Mouse (Mus musculus): ENCODE measurements around the gene Sv2a. TPM values are rescaled to one million over a fixed set of nuclear protein-coding genes. Genes with fewer than 3 reads are reported as not detected.

Sv2a gene
- polyA plus RNA-seq (2014; fragmentation: Nextera tagmentation; extraction: Ambion mirVana): 5.7 and 6.5 TPM in 2 replicates

GRCm38 (mm10) chr3:96180727-96181477 is at the start of gene Sv2a:
Gene Sv2a (plus strand): TSS chr3:96181151.
- WGBS: 0% methylated on average over 13 of the region's 23 CpGs
- H3K9ac ChIP-seq (replicated peaks; ENCODE audit: low read depth, low read length): peak within 1 kb of the TSS; percentile 52
- H3K4me3 ChIP-seq (ENCODE audit: low read depth, low read length): peak within 1 kb of the TSS; percentile 50
- no peaks in the 10 kb centered on the region for H3K27me3 ChIP-seq (ENCODE audit: control insufficient read depth, insufficient read depth, low read length)
- H3K9me3 ChIP-seq (ENCODE audit: control insufficient read depth, low read depth, low read length): no peaks in the 10 kb centered on the region
- peaks cover 17% of the 10 kb centered on the region; the same call in 1 of the 2 replicates for H3K4me1 ChIP-seq (ENCODE audit: control insufficient read depth, insufficient read depth, low read length)
- H3K4me2 ChIP-seq (replicated peaks; ENCODE audit: low read depth, low read length): peak within 1 kb of the TSS; percentile 76
- no peak for ATAC-seq (ENCODE audit: insufficient number of reproducible peaks, insufficient read depth, low FRiP score, low read depth)
- peaks cover 17% of the 10 kb centered on the region for H3K36me3 ChIP-seq (ENCODE audit: control insufficient read depth, insufficient read depth, low read length)
- no peak within 1 kb of the TSS; the same call in 1 of the 2 replicates for H3K27ac ChIP-seq (ENCODE audit: low read length)

- H3K9me3 ChIP-seq (ENCODE audit: control insufficient read depth, low read depth, low read length): no peaks in the 10 kb centered on the region
- no peak overlapping the region for H3K4me3 ChIP-seq (ENCODE audit: low read depth, low read length)
- no peaks in the 10 kb centered on the region for H3K4me1 ChIP-seq (ENCODE audit: control insufficient read depth, insufficient read depth, low read length)
- 68% methylated on average over 3 of the region's 3 CpGs for WGBS
- ATAC-seq (ENCODE audit: insufficient number of reproducible peaks, insufficient read depth, low FRiP score, low read depth): no peak
- no peak overlapping the region for H3K27ac ChIP-seq (ENCODE audit: low read length)
- H3K27me3 ChIP-seq (ENCODE audit: control insufficient read depth, insufficient read depth, low read length): no peaks in the 10 kb centered on the region
- H3K9ac ChIP-seq (replicated peaks; ENCODE audit: low read depth, low read length): no peak overlapping the region
- no peaks in the 10 kb centered on the region for H3K36me3 ChIP-seq (ENCODE audit: control insufficient read depth, insufficient read depth, low read length)
- H3K4me2 ChIP-seq (replicated peaks; ENCODE audit: low read depth, low read length): no peak overlapping the region
Measured at GRCm38 (mm10) chr3:96132478-96132877, 48.5 kb upstream of the Sv2a start.

GRCm38 (mm10) chr3:96133327-96133905 is 47.5 kb upstream of the Sv2a start:
- Histone ChIP-seq H3K4me3 (ENCODE audit: low read depth, low read length) (no peak overlapping the region), H3K4me2 (replicated peaks; ENCODE audit: low read depth, low read length) (no peak overlapping the region), H3K4me1 (ENCODE audit: control insufficient read depth, insufficient read depth, low read length) (no peaks in the 10 kb centered on the region), H3K27ac (ENCODE audit: low read length) (no peak overlapping the region), H3K9ac (replicated peaks; ENCODE audit: low read depth, low read length) (no peak overlapping the region), H3K36me3 (ENCODE audit: control insufficient read depth, insufficient read depth, low read length) (no peaks in the 10 kb centered on the region), H3K27me3 (ENCODE audit: control insufficient read depth, insufficient read depth, low read length) (no peaks in the 10 kb centered on the region), H3K9me3 (ENCODE audit: control insufficient read depth, low read depth, low read length) (no peaks in the 10 kb centered on the region)
- WGBS: 42% methylated on average over 11 of the region's 11 CpGs
- no peak for ATAC-seq (ENCODE audit: insufficient number of reproducible peaks, insufficient read depth, low FRiP score, low read depth)

GRCm38 (mm10) chr3:96135011-96135410 is 45.9 kb upstream of the Sv2a start:
- no peak for ATAC-seq (ENCODE audit: insufficient number of reproducible peaks, insufficient read depth, low FRiP score, low read depth)
- peaks cover 7% of the 10 kb centered on the region; the same call in 1 of the 2 replicates for H3K36me3 ChIP-seq (ENCODE audit: control insufficient read depth, insufficient read depth, low read length)
- 60% methylated on average over 3 of the region's 3 CpGs for WGBS
- H3K27me3 ChIP-seq (ENCODE audit: control insufficient read depth, insufficient read depth, low read length): no peaks in the 10 kb centered on the region
- H3K9ac ChIP-seq (replicated peaks; ENCODE audit: low read depth, low read length): no peak overlapping the region
- H3K4me2 ChIP-seq (replicated peaks; ENCODE audit: low read depth, low read length): no peak overlapping the region
- H3K4me1 ChIP-seq (ENCODE audit: control insufficient read depth, insufficient read depth, low read length): no peaks in the 10 kb centered on the region
- no peak overlapping the region for H3K4me3 ChIP-seq (ENCODE audit: low read depth, low read length)
- H3K9me3 ChIP-seq (ENCODE audit: control insufficient read depth, low read depth, low read length): no peaks in the 10 kb centered on the region
- H3K27ac ChIP-seq (ENCODE audit: low read length): no peak overlapping the region

GRCm38 (mm10) chr3:96147950-96148349 is 33.0 kb upstream of the Sv2a start:
- ATAC-seq (ENCODE audit: insufficient number of reproducible peaks, insufficient read depth, low FRiP score, low read depth): no peak
- Histone ChIP-seq H3K36me3 (ENCODE audit: control insufficient read depth, insufficient read depth, low read length) (peaks cover 45% of the 10 kb centered on the region), H3K4me3 (ENCODE audit: low read depth, low read length) (no peak overlapping the region), H3K27ac (ENCODE audit: low read length) (no peak overlapping the region), H3K4me1 (ENCODE audit: control insufficient read depth, insufficient read depth, low read length) (no peaks in the 10 kb centered on the region), H3K9ac (replicated peaks; ENCODE audit: low read depth, low read length) (no peak overlapping the region), H3K4me2 (replicated peaks; ENCODE audit: low read depth, low read length) (no peak overlapping the region), H3K9me3 (ENCODE audit: control insufficient read depth, low read depth, low read length) (no peaks in the 10 kb centered on the region), H3K27me3 (ENCODE audit: control insufficient read depth, insufficient read depth, low read length) (no peaks in the 10 kb centered on the region)
- whole genome bisulfite sequencing: 18% methylated on average over 5 of the region's 5 CpGs

- H3K9me3 ChIP-seq (ENCODE audit: control insufficient read depth, low read depth, low read length): no peaks in the 10 kb centered on the region
- no peaks in the 10 kb centered on the region for H3K27me3 ChIP-seq (ENCODE audit: control insufficient read depth, insufficient read depth, low read length)
- no peaks in the 10 kb centered on the region for H3K4me1 ChIP-seq (ENCODE audit: control insufficient read depth, insufficient read depth, low read length)
- H3K4me3 ChIP-seq (ENCODE audit: low read depth, low read length): no peak overlapping the region
- no peak overlapping the region for H3K4me2 ChIP-seq (replicated peaks; ENCODE audit: low read depth, low read length)
- H3K36me3 ChIP-seq (ENCODE audit: control insufficient read depth, insufficient read depth, low read length): peaks cover 46% of the 10 kb centered on the region
- H3K9ac ChIP-seq (replicated peaks; ENCODE audit: low read depth, low read length): no peak overlapping the region
- H3K27ac ChIP-seq (ENCODE audit: low read length): no peak overlapping the region
- no peak for ATAC-seq (ENCODE audit: insufficient number of reproducible peaks, insufficient read depth, low FRiP score, low read depth)
- whole genome bisulfite sequencing: 86% methylated on average over 7 of the region's 7 CpGs
Measured at GRCm38 (mm10) chr3:96151836-96152235, 29.1 kb upstream of the Sv2a start.

- H3K27me3 ChIP-seq (ENCODE audit: control insufficient read depth, insufficient read depth, low read length): no peaks in the 10 kb centered on the region
- no peak overlapping the region for H3K27ac ChIP-seq (ENCODE audit: low read length)
- H3K4me3 ChIP-seq (ENCODE audit: low read depth, low read length): no peak overlapping the region
- no peaks in the 10 kb centered on the region for H3K4me1 ChIP-seq (ENCODE audit: control insufficient read depth, insufficient read depth, low read length)
- H3K4me2 ChIP-seq (replicated peaks; ENCODE audit: low read depth, low read length): no peak overlapping the region
- ATAC-seq (ENCODE audit: insufficient number of reproducible peaks, insufficient read depth, low FRiP score, low read depth): no peak
- H3K36me3 ChIP-seq (ENCODE audit: control insufficient read depth, insufficient read depth, low read length): peaks cover 46% of the 10 kb centered on the region
- WGBS: 92% methylated on average over 5 of the region's 5 CpGs
- no peaks in the 10 kb centered on the region for H3K9me3 ChIP-seq (ENCODE audit: control insufficient read depth, low read depth, low read length)
- H3K9ac ChIP-seq (replicated peaks; ENCODE audit: low read depth, low read length): no peak overlapping the region
Measured at GRCm38 (mm10) chr3:96152611-96153010, 28.3 kb upstream of the Sv2a start.

GRCm38 (mm10) chr3:96155501-96155900 is 25.4 kb upstream of the Sv2a start:
- Histone ChIP-seq H3K4me2 (replicated peaks; ENCODE audit: low read depth, low read length) (no peak overlapping the region), H3K27ac (ENCODE audit: low read length) (no peak overlapping the region), H3K36me3 (ENCODE audit: control insufficient read depth, insufficient read depth, low read length) (peaks cover 44% of the 10 kb centered on the region), H3K9ac (replicated peaks; ENCODE audit: low read depth, low read length) (no peak overlapping the region), H3K4me3 (ENCODE audit: low read depth, low read length) (no peak overlapping the region), H3K27me3 (ENCODE audit: control insufficient read depth, insufficient read depth, low read length) (no peaks in the 10 kb centered on the region), H3K9me3 (ENCODE audit: control insufficient read depth, low read depth, low read length) (no peaks in the 10 kb centered on the region), H3K4me1 (ENCODE audit: control insufficient read depth, insufficient read depth, low read length) (peaks cover 9% of the 10 kb centered on the region)
- 80% methylated on average over 8 of the region's 8 CpGs for WGBS
- ATAC-seq (ENCODE audit: insufficient number of reproducible peaks, insufficient read depth, low FRiP score, low read depth): no peak
